Mouse (Mus musculus) hindbrain, embryonic 11.5 days (tissue): ENCODE results near the gene Entpd8. TPM values are rescaled to one million over a fixed set of nuclear protein-coding genes. Genes with fewer than 3 reads are reported as not detected.
A peak's percentile ranks its signal among the peaks of the same experiment; 100 is the strongest.

Experiments
- ATAC-seq: fragments of 200-750 bp; cut with Nextera tagmentation; 2 replicates; pipeline ENCODE4 v1.8.0; 2017; ENCODE audit warnings: mild to moderate bottlenecking, moderate TSS enrichment, moderate library complexity; ENCODE audit not compliant: low FRiP score
- DNase-seq: peaks from one replicate; pipeline ENCODE4 v3.0.0-alpha.2; 2015; ENCODE audit warnings: low spot score
- H3K27ac ChIP-seq: fragments of 300-500 bp; sonication (generic); 2 replicates; pipeline ENCODE4 v1.5.1; 2014; ENCODE audit warnings: mild to moderate bottlenecking, low read depth, low read length
- H3K27me3 ChIP-seq: fragments of 300-500 bp; sonication (generic); 2 replicates; pipeline ENCODE4 v1.6.1; 2014; ENCODE audit warnings: mild to moderate bottlenecking, low read length, moderate library complexity, mixed read lengths; ENCODE audit not compliant: control insufficient read depth, insufficient read depth
- H3K36me3 ChIP-seq: fragments of 300-500 bp; sonication (generic); 2 replicates; pipeline ENCODE4 v1.6.1; 2014; ENCODE audit warnings: mild to moderate bottlenecking, low read length, moderate library complexity, mixed read lengths; ENCODE audit not compliant: control insufficient read depth, insufficient read depth
- H3K4me1 ChIP-seq: fragments of 300-500 bp; sonication (generic); replicated peaks from 2 replicates; pipeline ENCODE4 v1.6.1; 2014; ENCODE audit warnings: low read length, mixed read lengths; ENCODE audit not compliant: control insufficient read depth, insufficient read depth
- H3K4me2 ChIP-seq: fragments of 300-500 bp; sonication (generic); replicated peaks from 2 replicates; pipeline ENCODE4 v1.6.1; 2014; ENCODE audit warnings: mild to moderate bottlenecking, low read depth, low read length
- H3K4me3 ChIP-seq: fragments of 300-500 bp; sonication (generic); 2 replicates; pipeline ENCODE4 v1.5.1; 2014; ENCODE audit warnings: low read depth, low read length
- H3K9ac ChIP-seq: fragments of 300-500 bp; sonication (generic); 2 replicates; pipeline ENCODE4 v1.6.1; 2014; ENCODE audit warnings: low read depth, low read length
- H3K9me3 ChIP-seq: fragments of 300-500 bp; sonication (generic); 2 replicates; pipeline ENCODE4 v1.6.1; 2016; ENCODE audit warnings: low read length; ENCODE audit not compliant: control insufficient read depth
- WGBS: fragments of 180-500 bp; shearing (Covaris S2); extraction: QIAGEN DNeasy Blood & Tissue Kit; methylation state at CpG from one replicate; pipeline ENCODE4 v1.1.7; 2014; 5-methylcytosine and 5-hydroxymethylcytosine counted together
- polyA plus RNA-seq: library from polyadenylated mRNA; unstranded; fragments of >200 nt; fragmentation: Nextera tagmentation; extraction: Ambion mirVana; gene quantifications from 2 replicates; pipeline ENCODE4 v1.2.1, GENCODE M21; 2014

Gene Entpd8
- polyA plus RNA-seq = not detected in 2 replicates

DNA sequence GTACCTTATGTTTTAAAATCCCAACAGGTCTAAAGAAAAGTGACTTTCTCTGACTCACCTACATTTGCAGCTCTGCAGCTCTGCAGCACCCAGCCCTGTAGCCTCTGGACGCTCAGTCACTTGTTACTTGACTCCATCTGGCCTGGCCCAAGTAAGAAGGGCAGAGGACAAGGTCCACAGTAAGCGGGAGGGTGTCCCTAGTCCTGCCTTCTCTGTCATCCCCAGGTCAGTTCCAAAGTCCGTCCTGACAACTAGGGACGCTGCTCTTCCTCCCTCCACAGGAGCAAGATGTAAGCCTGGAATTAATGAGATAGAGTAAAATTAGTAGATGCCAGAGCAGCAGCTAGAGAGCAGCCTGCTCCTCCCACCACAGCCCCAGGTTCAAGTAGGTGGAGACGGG lies at the start of gene Entpd8:
Gene Entpd8 (plus strand): TSS at position 229 of the 400 bp plus-strand sequence.
- no peak within 1 kb of the TSS for H3K4me2 ChIP-seq
- no peak within 1 kb of the TSS for H3K4me3 ChIP-seq
- no peak within 1 kb of the TSS for H3K9ac ChIP-seq
- DNase-seq (no peak), ATAC-seq (no peak)
- no peaks in the 10 kb centered on the region for H3K36me3 ChIP-seq
- H3K27me3 ChIP-seq = no peaks in the 10 kb centered on the region
- H3K9me3 ChIP-seq = no peaks in the 10 kb centered on the region
- WGBS = 61% methylated on average over 5 of the region's 5 CpGs
- H3K27ac ChIP-seq = no peak within 1 kb of the TSS
- H3K4me1 ChIP-seq = no peaks in the 10 kb centered on the region

DNA sequence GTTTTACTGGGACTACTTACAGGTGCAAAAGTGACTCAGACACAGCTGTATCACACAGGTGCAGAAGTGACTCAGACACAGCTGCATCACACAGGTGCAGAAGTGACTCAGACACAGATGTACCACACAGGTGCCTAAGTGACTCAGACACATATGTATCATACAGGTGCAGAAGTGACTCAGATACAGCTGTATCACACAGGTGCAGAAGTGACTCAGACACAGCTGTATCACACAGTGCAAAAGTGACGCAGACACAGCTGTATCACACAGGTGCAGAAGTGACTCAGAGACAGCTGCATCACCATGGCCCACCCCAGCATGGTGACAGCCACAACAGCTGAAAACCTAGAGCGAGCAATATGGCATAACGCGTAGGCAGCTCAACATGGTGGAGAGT lies 45.1 kb upstream of the Entpd8 start:
- 92% methylated on average over 4 of the region's 4 CpGs for WGBS
- Histone ChIP-seq H3K4me2 (no peak overlapping the region), H3K27ac (no peak overlapping the region), H3K4me3 (no peak overlapping the region), H3K9me3 (no peaks in the 10 kb centered on the region), H3K4me1 (no peaks in the 10 kb centered on the region), H3K9ac (no peak overlapping the region), H3K27me3 (no peaks in the 10 kb centered on the region), H3K36me3 (no peaks in the 10 kb centered on the region)
- DNase-seq (no peak), ATAC-seq (no peak)

- Histone ChIP-seq H3K4me1 (no peaks in the 10 kb centered on the region), H3K27me3 (no peaks in the 10 kb centered on the region), H3K9me3 (no peaks in the 10 kb centered on the region), H3K4me3 (no peak overlapping the region), H3K27ac (no peak overlapping the region), H3K36me3 (no peaks in the 10 kb centered on the region), H3K4me2 (no peak overlapping the region), H3K9ac (no peak overlapping the region)
- ATAC-seq = no peak
- 82% methylated on average over 5 of the region's 5 CpGs for WGBS
- no peak for DNase-seq
Observed at GRCm38 (mm10) chr2:25040089-25040488, 40.0 kb upstream of the Entpd8 start.

- Histone ChIP-seq H3K9me3 (no peaks in the 10 kb centered on the region), H3K4me1 (peaks cover 7% of the 10 kb centered on the region; the same call in 1 of the 2 replicates), H3K27me3 (no peaks in the 10 kb centered on the region), H3K36me3 (no peaks in the 10 kb centered on the region), H3K4me2 (no peak overlapping the region), H3K9ac (no peak overlapping the region), H3K4me3 (no peak overlapping the region), H3K27ac (no peak overlapping the region)
- DNase-seq (no peak), ATAC-seq (no peak)
- WGBS = 92% methylated on average over 7 of the region's 7 CpGs
Observed at GRCm38 (mm10) chr2:25050921-25051320, 29.2 kb upstream of the Entpd8 start.

DNA sequence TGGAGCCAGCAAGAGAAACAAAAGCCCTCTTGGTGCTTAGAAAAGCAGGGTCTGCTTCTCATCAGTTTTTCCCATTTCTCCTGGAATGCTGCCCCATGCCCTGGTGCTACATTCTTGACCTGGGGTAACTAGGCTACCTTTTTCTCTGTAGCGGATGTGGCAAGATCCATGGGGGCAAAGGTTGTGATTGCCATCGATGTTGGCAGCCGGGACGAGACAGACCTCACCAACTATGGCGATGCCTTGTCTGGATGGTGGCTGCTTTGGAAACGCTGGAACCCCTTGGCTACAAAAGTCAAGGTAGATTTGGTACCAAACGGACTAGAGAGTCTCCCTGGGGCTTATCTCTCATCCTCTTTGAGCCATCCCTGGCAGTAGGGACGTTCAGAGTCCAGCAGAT lies 28.7 kb upstream of the Entpd8 start:
- Histone ChIP-seq H3K36me3 (no peaks in the 10 kb centered on the region), H3K27ac (no peak overlapping the region), H3K4me3 (no peak overlapping the region), H3K9ac (no peak overlapping the region), H3K9me3 (no peaks in the 10 kb centered on the region), H3K4me2 (no peak overlapping the region), H3K4me1 (peaks cover 7% of the 10 kb centered on the region; the same call in 1 of the 2 replicates), H3K27me3 (no peaks in the 10 kb centered on the region)
- no peak for DNase-seq
- ATAC-seq = no peak
- 83% methylated on average over 8 of the region's 8 CpGs for WGBS

GRCm38 (mm10) chr2:25053101-25053500 lies 27.0 kb upstream of the Entpd8 start:
- H3K4me2 ChIP-seq = no peak overlapping the region
- no peak overlapping the region for H3K9ac ChIP-seq
- no peak overlapping the region for H3K27ac ChIP-seq
- no peaks in the 10 kb centered on the region for H3K9me3 ChIP-seq
- peaks cover 7% of the 10 kb centered on the region; the same call in 1 of the 2 replicates for H3K4me1 ChIP-seq
- no peaks in the 10 kb centered on the region for H3K27me3 ChIP-seq
- DNase-seq (no peak), ATAC-seq (no peak)
- H3K36me3 ChIP-seq = no peaks in the 10 kb centered on the region
- WGBS = 93% methylated on average over 6 of the region's 6 CpGs
- no peak overlapping the region for H3K4me3 ChIP-seq

DNA sequence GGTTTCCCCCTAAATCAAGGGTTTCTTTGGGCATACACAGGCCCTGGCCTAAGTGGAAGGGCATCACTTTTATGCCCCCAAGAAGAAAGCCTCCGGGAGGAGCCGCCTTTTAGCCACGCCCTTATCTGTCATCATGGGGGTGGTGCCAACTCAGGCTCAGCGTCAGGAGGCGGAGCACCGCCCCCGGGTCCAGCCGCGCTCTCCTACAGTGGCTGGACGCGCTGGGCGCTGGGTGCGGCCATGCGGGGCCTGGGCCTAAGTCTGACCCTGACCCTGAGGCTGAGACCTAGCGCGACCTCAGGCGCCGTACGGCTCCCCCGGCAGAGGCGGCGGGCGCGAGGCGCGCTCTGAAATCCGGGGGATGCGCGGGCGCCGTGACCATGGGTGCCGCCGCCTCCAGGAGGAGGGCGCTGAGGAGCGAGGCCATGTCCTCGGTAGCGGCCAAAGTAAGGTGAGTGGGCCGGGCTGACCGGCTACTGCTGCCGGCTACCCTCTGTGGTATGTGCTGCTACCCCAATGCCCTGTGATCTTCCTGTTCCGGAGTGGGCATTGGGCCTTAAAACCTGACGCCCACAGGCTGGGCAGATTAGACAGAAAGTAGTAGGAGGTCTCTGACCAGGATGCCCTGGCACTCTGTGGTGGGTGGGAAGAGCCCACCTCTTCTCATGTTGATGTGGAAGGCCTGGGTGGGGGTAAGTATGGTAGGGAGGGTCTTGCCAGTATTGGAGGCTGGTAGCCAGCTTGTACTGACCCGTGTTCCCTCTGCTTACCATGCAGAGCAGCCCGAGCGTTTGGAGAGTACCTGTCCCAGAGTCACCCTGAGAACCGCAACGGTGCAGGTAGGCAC lies 25.7 kb upstream of the Entpd8 start, which contains the start of gene Nsmf:
Gene Nsmf (plus strand): TSS at position 135 of the 847 bp plus-strand sequence.
- WGBS = 7% methylated on average over 40 of the region's 47 CpGs
- peak; percentile 89 for DNase-seq
- no peaks in the 10 kb centered on the region for H3K9me3 ChIP-seq
- no peaks in the 10 kb centered on the region for H3K36me3 ChIP-seq
- peak; percentile 94 for ATAC-seq
- peak within 1 kb of the TSS; percentile 58; the same call in 1 of the 2 replicates for H3K27ac ChIP-seq
- peak within 1 kb of the TSS; percentile 88 for H3K9ac ChIP-seq
- H3K4me3 ChIP-seq = peak within 1 kb of the TSS; percentile 82
- peak within 1 kb of the TSS; percentile 82 for H3K4me2 ChIP-seq
- peaks cover 7% of the 10 kb centered on the region; the same call in 1 of the 2 replicates for H3K4me1 ChIP-seq
- no peaks in the 10 kb centered on the region for H3K27me3 ChIP-seq

DNA sequence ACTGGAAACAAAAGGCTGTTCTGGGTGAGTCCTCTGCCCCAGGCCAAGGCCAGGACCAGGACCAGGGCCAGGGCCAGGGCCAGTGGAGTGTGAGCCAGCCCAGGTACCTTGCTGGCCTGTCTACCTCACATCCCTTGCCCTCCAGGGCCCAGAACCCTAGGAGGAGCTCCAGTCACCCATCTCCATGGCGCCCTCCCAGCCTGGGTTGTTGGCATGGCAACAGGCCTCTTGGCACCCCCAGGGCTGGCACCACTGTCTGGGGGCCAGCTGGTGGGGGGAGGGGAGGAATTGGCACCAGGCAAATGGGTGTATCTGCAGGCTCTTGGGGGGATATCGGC lies 25.1 kb upstream of the Entpd8 start:
- peak overlapping the region; percentile 88 for H3K9ac ChIP-seq
- no peak overlapping the region for H3K27ac ChIP-seq
- H3K4me2 ChIP-seq = peak overlapping the region; percentile 82
- no peaks in the 10 kb centered on the region for H3K27me3 ChIP-seq
- ATAC-seq (peak; percentile 31; the same call in 1 of the 2 replicates), DNase-seq (no peak)
- peaks cover 7% of the 10 kb centered on the region; the same call in 1 of the 2 replicates for H3K4me1 ChIP-seq
- no peaks in the 10 kb centered on the region for H3K9me3 ChIP-seq
- WGBS = 82% methylated on average over 2 of the region's 2 CpGs
- peak overlapping the region; percentile 82 for H3K4me3 ChIP-seq
- no peaks in the 10 kb centered on the region for H3K36me3 ChIP-seq
